Mouse (Mus musculus) cerebellum, adult 9-10 months (tissue): ENCODE measurements around the gene Ccnt1.
"Not testable (repeated sequence)": the region's sequence is repeated elsewhere in the genome, so short reads cannot be mapped to it uniquely, and the experiment has no call there.

Source experiments
- DNase-seq: peaks from one replicate; pipeline ENCODE4 v3.0.0; 2022

The Ccnt1 gene

GRCm38 (mm10) chr15:98594193-98594592 is 23.5 kb upstream of the Ccnt1 start:
- no peak for DNase-seq

GRCm38 (mm10) chr15:98591396-98591795 is 20.7 kb upstream of the Ccnt1 start:
- DNase-seq, result no peak

- DNase-seq, result no peak
Observed at GRCm38 (mm10) chr15:98589640-98590336, 19.1 kb upstream of the Ccnt1 start.

GRCm38 (mm10) chr15:98587751-98588150 is 17.0 kb upstream of the Ccnt1 start:
- no peak for DNase-seq

GRCm38 (mm10) chr15:98586141-98586540 is 15.4 kb upstream of the Ccnt1 start:
- DNase-seq, result not testable (repeated sequence)

GRCm38 (mm10) chr15:98585421-98585820 is 14.7 kb upstream of the Ccnt1 start:
- DNase-seq, result no peak

- no peak for DNase-seq
Observed at GRCm38 (mm10) chr15:98582996-98583395, 12.3 kb upstream of the Ccnt1 start.

GRCm38 (mm10) chr15:98582410-98582809 is 11.7 kb upstream of the Ccnt1 start:
- no peak for DNase-seq

- peak; percentile 83 for DNase-seq
Observed at GRCm38 (mm10) chr15:98579795-98580464, 9.2 kb upstream of the Ccnt1 start.

GRCm38 (mm10) chr15:98579310-98579709 is 8.6 kb upstream of the Ccnt1 start:
- DNase-seq, result no peak

GRCm38 (mm10) chr15:98573293-98573692 is 2.6 kb upstream of the Ccnt1 start:
- DNase-seq, result no peak

GRCm38 (mm10) chr15:98569795-98570365 is 843 bp downstream of the Ccnt1 start:
- DNase-seq, result no peak

- DNase-seq, result no peak
Observed at GRCm38 (mm10) chr15:98569216-98569615, 1.5 kb downstream of the Ccnt1 start.

- peak; percentile 58 for DNase-seq
Observed at GRCm38 (mm10) chr15:98568256-98569033, 2.3 kb downstream of the Ccnt1 start.

GRCm38 (mm10) chr15:98567278-98568134 is 3.2 kb downstream of the Ccnt1 start:
- peak; percentile 100 for DNase-seq

- peak; percentile 53 for DNase-seq
Observed at GRCm38 (mm10) chr15:98566973-98567277, 3.8 kb downstream of the Ccnt1 start.

GRCm38 (mm10) chr15:98557186-98557585 is 13.5 kb downstream of the Ccnt1 start:
- no peak for DNase-seq

- DNase-seq, result no peak
Observed at GRCm38 (mm10) chr15:98555881-98556280, 14.8 kb downstream of the Ccnt1 start.

GRCm38 (mm10) chr15:98552758-98553157 is 18.0 kb downstream of the Ccnt1 start:
- no peak for DNase-seq

- no peak for DNase-seq
Observed at GRCm38 (mm10) chr15:98546843-98547242, 23.9 kb downstream of the Ccnt1 start.

GRCm38 (mm10) chr15:98545151-98545550 is 25.6 kb downstream of the Ccnt1 start:
- no peak for DNase-seq

- no peak for DNase-seq
Observed at GRCm38 (mm10) chr15:98543341-98543740, 27.4 kb downstream of the Ccnt1 start.

- DNase-seq, result no peak
Observed at GRCm38 (mm10) chr15:98541064-98541463, 29.7 kb downstream of the Ccnt1 start.
